11 mouse cellular contexts compared by ENCODE assay signal in genomic region chr11:5605421-5605820, GRCm38 (mm10). TPM values are rescaled to one million over a fixed set of nuclear protein-coding genes. Genes with fewer than 3 reads are reported as not detected.
"Had no signal": no experiment of that assay in that cellular context is flagged by ENCODE, and none has a peak within 500 bp of the region (broad histone marks: within the 10 kb centered on the region; RNA-seq: fewer than 3 reads in every experiment).

No protein-coding gene starts in this region.

- DNase-seq: kidney, adult 2 months; kidney, postnatal 25 days; left cerebral cortex, postnatal 4 days; liver, postnatal 0 days; lung, embryonic 14.5 days; thymus, adult 2 months; thymus, postnatal 14 days; thymus, postnatal 4 days had no signal

RNA-seq across cellular contexts. Expression of gene Ankrd36, which starts 35.9 kb away (rescaled TPM):
- total RNA-seq: left cerebral cortex, adult 8-10 months; left cerebral cortex, postnatal 14 days; left cerebral cortex, postnatal 4 days; megakaryocyte, adult 5-6 weeks had no signal
